Mouse (Mus musculus) gastrocnemius, adult 2 months (tissue): Measurements from ENCODE around the gene Tanc1. TPM values are rescaled to one million over a fixed set of nuclear protein-coding genes. Genes with fewer than 3 reads are reported as not detected.
"Not testable (repeated sequence)": the region's sequence is repeated elsewhere in the genome, so short reads cannot be mapped to it uniquely, and the experiment has no call there.

Experiments used
- DNase-seq: peaks from one replicate; pipeline ENCODE4 v3.0.0; 2022
- H3K27ac ChIP-seq: fragments of 200-600 bp; 2 replicates; pipeline ENCODE4 v1.8.1; 2022; ENCODE audit warnings: mild to moderate bottlenecking
- H3K4me3 ChIP-seq: fragments of 200-600 bp; 2 replicates; pipeline ENCODE4 v1.8.1; 2022; ENCODE audit warnings: mild to moderate bottlenecking, moderate library complexity
- CTCF ChIP-seq: fragments of 200-600 bp; IDR thresholded peaks from 2 replicates; pipeline ENCODE4 v1.8.1; 2022; ENCODE audit warnings: antibody characterized with exemption, mild to moderate bottlenecking, moderate library complexity
- intact Hi-C: fragments of 180-260 bp; cut with DNase I; formaldehyde crosslinking; loops from one replicate; pipeline ENCODE4 v1.15.1; 2025
- total RNA-seq, 2 experiments: library from RNA; stranded (reverse); gene quantifications; 2 replicates each; pipeline ENCODE4 v1.2.3; 2021

The Tanc1 gene
- total RNA-seq, 2 experiments from 2014 or later = 6.3 to 8.7 TPM

DNA sequence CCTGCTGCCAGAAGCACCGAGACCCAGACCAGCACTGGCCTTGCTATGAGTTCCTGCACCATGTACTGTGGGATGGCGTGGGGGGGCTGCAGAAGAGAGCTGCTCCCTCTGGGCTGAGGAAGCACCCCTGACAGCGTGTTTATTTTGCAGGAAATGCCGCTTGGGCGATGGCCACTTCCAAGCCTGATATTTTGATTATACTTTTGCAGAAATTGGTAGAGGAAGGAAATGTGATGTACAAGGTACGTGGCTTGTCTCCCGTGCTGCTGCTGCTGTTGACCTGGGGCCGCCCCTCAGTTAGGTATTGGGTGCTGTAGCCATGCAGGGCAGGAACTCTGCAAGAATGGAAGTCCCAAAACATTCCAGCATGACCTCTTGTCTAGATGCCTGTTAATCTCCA is 227.0 kb downstream of the Tanc1 start:
- peak; percentile 40 for DNase-seq
- intact Hi-C loops = loop anchor here (10.0 kb wide), 1 partner anchor 366 kb away; the partner anchor contains the start of genes Baz2b and March7
- Histone ChIP-seq H3K4me3 (no peak overlapping the region), H3K27ac (peak overlapping the region; percentile 87)
- no peak for TF ChIP-seq CTCF

DNA sequence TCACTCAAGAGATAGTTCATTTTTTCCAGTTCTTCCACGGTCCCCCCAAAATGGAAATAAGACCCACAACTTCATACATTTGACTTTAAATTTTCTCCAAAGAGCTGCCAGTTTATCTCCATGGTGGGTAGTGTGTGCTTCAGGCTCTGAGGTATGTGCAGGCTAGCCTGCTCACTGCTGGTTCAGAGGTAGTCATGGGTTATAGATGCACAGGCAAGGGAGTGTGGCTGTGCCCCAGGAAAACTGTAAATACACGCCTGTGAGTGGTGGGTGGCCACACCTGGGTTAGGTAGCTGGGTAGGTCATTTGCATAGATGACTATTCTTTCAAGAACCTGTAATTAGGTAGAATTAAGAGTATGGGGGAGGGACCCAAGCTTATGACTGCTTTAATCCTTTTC is 227.9 kb downstream of the Tanc1 start:
- intact Hi-C loops = loop anchor here (10.0 kb wide), 1 partner anchor 365 kb away; the partner anchor contains the start of genes Baz2b and March7
- no peak for TF ChIP-seq CTCF
- Histone ChIP-seq H3K27ac (peak overlapping the region; percentile 81), H3K4me3 (no peak overlapping the region)
- no peak for DNase-seq

DNA sequence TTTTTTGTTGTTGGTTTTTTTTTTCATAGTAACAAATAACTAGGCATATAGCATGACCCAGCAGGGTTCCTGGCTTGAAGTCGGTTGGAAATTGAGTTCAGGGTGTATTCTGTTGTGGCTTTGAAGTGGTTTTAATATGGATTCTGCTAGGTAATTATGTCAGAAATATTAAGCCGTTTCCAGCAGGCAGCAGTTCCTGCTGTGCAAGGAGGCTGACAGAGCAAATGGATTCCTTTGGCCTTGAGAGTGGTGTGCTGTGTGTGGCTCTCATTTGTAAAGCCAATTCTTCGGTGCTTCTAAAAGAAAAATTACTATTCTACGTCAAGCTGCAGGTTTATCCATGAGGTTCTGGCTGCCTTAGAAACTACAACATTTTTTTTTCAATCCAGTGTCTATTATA is 228.3 kb downstream of the Tanc1 start:
- peak overlapping the region; percentile 81; the same call in 1 of the 2 replicates for H3K27ac ChIP-seq
- no peak for DNase-seq
- H3K4me3 ChIP-seq = no peak overlapping the region
- intact Hi-C loops = no loop called here
- no peak for TF ChIP-seq CTCF

DNA sequence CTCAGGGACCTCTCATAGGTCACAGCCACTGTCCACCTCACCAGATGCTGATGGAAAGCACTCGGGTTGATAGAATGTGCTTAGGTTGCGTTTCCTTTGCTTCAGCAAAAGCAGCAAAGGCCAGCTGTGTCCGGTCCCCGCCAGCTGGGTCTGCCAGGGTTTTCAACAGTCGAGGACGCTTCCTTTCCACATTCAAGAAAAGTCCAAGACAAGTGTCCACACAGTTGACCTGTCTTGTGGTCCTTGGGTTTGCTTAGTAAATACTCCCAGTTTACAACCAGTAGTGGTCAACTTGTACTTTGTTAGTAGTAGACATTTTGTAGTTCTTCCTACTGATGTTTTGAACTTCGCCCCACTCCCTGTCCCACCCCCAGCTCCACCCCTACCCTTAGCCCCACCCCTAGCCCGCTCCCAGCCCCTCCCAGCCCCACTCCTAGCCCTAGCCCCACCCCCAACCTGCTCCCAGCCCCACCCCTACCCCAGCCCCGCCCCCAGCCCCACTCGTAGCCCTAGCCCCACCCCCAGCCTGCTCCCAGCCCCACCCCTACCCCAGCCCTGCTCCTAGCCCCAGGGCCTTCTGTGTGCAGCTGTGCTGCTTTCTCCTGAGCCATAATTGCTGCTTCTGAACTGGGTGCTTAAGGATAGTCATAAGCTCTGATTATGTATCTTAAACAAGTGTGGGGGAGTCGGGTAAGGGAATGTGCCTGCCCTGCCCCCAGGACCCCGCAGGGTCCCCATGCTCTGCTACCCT is 229.5 kb downstream of the Tanc1 start:
- peak; percentile 36 for DNase-seq
- no peak for TF ChIP-seq CTCF
- intact Hi-C loops = no loop called here
- H3K27ac ChIP-seq = peak overlapping the region; percentile 63
- H3K4me3 ChIP-seq = no peak overlapping the region; the same call in 1 of the 2 replicates

DNA sequence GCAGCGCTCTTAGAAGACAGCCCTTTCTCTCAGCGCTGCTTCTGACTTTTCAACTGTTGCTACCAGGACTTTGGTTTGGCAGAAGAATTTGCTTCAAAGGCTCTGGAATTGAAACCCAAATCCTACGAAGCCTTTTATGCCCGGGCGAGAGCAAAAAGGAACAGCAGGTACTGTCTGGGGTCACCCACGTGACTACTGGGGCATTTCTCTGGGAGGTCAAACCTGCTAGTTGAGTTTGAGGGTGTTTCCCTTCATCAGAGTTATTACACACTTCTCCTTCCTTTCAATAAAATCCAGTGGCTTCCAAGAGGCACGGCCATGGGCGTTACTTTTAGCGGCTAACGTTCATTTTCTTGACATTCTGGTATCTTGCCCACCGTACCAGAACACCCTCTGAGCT is 230.1 kb downstream of the Tanc1 start:
- intact Hi-C loops = no loop called here
- no peak for TF ChIP-seq CTCF
- Histone ChIP-seq H3K27ac (peak overlapping the region; percentile 63), H3K4me3 (no peak overlapping the region)
- no peak for DNase-seq

DNA sequence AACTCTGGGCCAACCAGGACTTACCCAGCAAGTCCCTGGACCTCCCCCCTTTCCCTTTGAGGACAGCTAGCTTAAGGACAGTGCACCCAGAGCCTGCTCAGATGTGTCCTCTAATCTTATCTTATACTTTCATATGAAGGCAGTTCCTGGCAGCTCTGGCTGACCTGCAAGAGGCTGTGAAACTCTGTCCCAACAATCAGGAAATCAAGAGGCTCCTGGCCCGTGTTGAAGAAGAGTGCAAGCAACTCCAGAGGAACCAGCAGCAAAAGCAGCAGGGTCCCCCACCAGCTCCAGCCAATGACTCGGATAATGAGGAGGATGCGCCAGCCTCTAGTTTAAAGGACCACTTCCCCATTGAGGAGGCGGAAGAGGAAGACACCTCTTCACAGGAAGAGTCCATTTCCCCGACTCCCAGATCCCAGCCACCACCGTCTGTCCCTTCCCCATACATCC is 230.7 kb downstream of the Tanc1 start:
- no peak for TF ChIP-seq CTCF
- intact Hi-C loops = no loop called here
- Histone ChIP-seq H3K27ac (peak overlapping the region; percentile 63), H3K4me3 (no peak overlapping the region)
- no peak for DNase-seq

DNA sequence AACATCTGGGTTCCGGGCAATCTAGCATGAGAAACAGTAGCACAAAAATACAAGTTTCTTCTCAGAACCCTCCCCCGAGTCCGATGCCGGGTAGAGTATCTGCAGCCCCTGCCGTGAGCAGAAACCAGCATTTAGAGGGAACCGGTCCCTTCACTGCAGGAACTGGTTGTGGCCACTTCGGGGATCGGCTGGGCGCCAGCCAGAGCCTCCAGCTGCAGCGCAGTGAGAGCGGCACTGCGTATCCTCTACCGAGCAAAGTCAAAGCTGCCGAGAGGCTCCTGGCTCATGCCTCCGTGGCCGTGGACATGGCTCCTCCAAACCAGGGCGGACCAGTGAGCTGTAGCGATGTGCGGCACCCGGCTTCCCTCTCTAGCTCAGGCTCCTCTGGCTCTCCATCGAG is 231.3 kb downstream of the Tanc1 start:
- no peak overlapping the region for H3K27ac ChIP-seq
- no peak for TF ChIP-seq CTCF
- no peak overlapping the region for H3K4me3 ChIP-seq
- intact Hi-C loops = no loop called here
- no peak for DNase-seq

DNA sequence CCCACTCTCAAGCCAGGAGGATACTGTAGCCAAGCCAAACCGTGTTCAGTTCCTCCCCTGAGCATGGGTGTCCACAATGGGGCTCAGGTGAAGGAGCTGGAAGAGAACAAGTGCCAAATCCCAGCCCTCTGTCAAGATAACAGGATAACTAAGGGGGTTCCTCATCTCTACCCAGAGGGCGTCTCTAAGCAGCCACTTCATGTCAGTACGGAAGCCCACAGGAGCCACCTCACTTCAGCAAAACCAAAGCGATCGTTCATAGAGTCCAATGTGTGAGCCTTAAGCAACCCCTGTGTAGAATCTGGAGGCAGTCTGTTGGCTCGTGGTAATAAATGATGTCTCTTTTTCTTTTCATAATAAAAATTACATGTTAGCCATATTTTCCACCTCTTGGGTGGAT is 232.0 kb downstream of the Tanc1 start:
- Histone ChIP-seq H3K27ac (no peak overlapping the region), H3K4me3 (no peak overlapping the region)
- intact Hi-C loops = no loop called here
- DNase-seq = no peak
- no peak for TF ChIP-seq CTCF

DNA sequence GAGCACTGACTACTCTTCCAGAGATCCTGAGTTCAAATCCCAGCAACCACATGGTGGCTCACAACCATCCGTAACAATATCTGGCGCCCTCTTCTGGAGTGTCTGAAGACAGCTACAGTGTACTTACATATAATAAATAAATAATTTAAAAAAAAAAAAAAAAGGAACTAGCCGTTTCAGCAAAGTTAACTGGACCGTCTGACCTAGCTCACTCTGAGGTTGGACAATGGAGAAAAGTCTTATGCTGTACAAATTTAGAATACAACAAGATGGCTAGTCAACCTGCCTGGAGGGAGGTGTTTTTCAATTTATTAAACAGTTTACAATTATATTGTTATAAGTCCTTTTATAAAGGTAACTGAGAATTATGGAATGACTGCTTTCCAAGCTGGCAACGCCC is 240.0 kb downstream of the Tanc1 start:
- H3K27ac ChIP-seq, intact Hi-C loops, DNase-seq, H3K4me3 ChIP-seq: not testable (repeated sequence)
- TF ChIP-seq CTCF = peak; percentile 17; the same call in 1 of the 2 replicates

DNA sequence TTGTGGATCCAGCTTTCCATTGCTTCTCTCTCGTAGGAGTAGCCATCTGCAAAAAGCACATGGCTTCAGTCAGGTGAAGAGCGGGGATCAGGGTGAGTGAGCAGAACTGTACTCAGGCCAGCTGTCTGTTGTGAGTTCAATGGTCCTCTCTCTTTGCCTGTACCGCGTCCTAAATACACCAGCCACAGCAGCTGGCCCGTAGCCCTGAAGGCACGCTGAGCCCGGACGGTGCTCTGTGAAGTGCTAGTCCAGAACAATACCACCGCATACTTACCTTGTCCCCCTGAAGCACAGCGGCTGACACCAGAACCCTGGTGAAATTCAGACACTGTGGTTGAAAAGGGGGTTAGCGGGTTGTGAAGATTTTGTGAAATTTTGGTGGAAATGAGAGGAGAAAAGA is 241.1 kb downstream of the Tanc1 start:
- Histone ChIP-seq H3K27ac (no peak overlapping the region), H3K4me3 (no peak overlapping the region)
- TF ChIP-seq CTCF = no peak
- intact Hi-C loops = no loop called here
- no peak for DNase-seq

DNA sequence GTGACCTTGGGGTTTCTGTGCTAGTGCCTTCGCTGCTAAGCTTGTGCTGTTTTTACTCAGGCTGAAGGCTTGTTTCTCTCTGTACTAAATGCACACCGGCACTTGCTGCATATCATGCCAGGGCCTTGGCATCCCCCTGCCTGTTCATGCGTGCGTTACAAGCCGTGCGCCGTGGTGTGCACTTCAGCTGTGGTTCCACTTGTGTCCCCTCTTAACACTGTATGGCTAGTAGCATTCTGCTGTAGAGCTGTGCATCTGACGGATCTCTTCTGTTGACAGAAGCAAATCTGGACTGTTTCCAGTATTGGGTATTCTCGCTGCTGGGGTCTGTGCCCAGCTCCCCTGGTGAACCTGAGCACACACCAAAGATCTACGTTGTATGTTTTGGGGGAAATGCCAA is 241.7 kb downstream of the Tanc1 start:
- no peak for DNase-seq
- intact Hi-C loops = no loop called here
- H3K4me3 ChIP-seq = no peak overlapping the region
- no peak overlapping the region for H3K27ac ChIP-seq
- TF ChIP-seq CTCF = no peak

DNA sequence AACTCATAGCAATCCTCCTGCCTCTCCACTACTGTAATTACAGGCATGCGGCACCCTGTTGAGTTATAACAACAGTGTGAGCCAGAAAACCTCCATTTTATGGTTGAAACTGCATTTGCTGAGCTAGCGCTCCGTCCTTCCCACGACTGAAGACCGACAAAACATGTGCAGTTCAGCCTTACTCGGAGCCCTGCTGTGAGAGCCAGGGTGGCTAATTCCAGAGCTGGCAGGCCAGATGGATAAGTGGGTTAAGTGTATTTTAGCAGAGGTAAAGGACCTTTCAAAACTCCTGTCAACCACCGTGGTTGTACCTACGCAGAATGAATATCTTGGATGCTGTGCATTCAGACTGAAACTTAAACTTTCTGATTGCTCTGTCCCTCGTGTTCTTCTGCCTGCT is 242.5 kb downstream of the Tanc1 start:
- intact Hi-C loops = no loop called here

DNA sequence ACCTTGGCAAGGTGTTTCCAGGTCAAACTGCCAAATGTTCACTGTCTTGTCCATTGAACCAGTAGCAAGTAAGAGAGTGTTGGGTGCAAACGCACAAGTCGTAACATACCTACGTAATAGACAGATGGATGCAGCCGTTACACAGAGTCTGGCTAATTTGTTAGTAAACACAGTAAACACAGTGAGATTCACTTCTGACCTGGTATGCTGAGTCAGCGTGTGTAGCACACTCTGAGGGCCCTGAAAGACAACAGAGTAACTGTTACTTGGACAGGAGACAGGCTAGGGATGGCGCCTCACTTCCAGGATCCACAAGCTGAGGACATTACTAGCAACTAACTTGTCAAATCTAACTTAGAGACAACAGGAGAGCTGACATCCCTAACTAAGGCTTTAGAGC is 250.8 kb downstream of the Tanc1 start:
- no peak overlapping the region for H3K27ac ChIP-seq
- TF ChIP-seq CTCF = no peak
- no peak overlapping the region for H3K4me3 ChIP-seq
- DNase-seq = no peak
- intact Hi-C loops = no loop called here

More for the DNA sequence above, 242.5 kb downstream of the Tanc1 start:
- DNase-seq = no peak
- no peak for TF ChIP-seq CTCF
- Histone ChIP-seq H3K4me3 (no peak overlapping the region), H3K27ac (no peak overlapping the region)

DNA sequence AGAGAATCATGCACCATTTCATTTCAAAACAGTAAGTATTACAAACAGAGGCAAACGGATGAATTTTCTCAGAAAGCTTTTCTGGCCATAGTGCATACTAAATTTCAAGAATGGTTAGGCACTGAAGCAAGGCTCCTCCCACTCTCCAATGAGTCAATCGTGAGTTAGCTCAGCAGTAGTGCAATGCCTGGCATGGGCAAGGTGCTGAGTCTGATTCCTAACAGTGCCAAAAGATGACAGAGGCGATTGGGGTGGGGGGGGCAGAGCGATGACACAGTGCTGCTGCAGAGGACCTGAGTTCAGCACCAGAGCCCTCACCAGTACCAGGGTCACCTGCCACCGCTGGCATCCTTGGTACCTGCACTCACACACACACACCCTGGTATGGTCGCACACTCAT is 258.7 kb downstream of the Tanc1 start:
- DNase-seq = no peak
- TF ChIP-seq CTCF = no peak
- Histone ChIP-seq H3K27ac (no peak overlapping the region), H3K4me3 (no peak overlapping the region)
- intact Hi-C loops = no loop called here
